Mouse (Mus musculus) spleen, postnatal 4 days (tissue): ENCODE results near the gene Tm6sf1.

Experiments used
- DNase-seq, 2 experiments: peaks; one replicate each; pipeline ENCODE4 v3.0.0; 2022; ENCODE audit warnings: low spot score in 2 of 2

The Tm6sf1 gene

GRCm38 (mm10) chr7:81850171-81850570 lies 8.6 kb upstream of the Tm6sf1 start:
- DNase-seq, result no peak

GRCm38 (mm10) chr7:81851706-81852105 lies 7.1 kb upstream of the Tm6sf1 start:
- DNase-seq, result no peak

- DNase-seq, result no peak
These were observed 4.1 kb upstream of the Tm6sf1 start for GRCm38 (mm10) chr7:81854568-81855307.

- no peak for DNase-seq
These were observed 3.1 kb upstream of the Tm6sf1 start, which contains the start of gene Gm10160 for GRCm38 (mm10) chr7:81855694-81856093. Gene Gm10160, minus strand, starts transcription at chr7:81855794.

GRCm38 (mm10) chr7:81856221-81856620 lies 2.6 kb upstream of the Tm6sf1 start:
- DNase-seq, result no peak

GRCm38 (mm10) chr7:81858236-81858635 lies 565 bp upstream of the Tm6sf1 start:
- no peak for DNase-seq

- peak in 1 of 2 experiments; percentile 47 for DNase-seq
These were observed 1.3 kb downstream of the Tm6sf1 start for GRCm38 (mm10) chr7:81860071-81860470.

GRCm38 (mm10) chr7:81860996-81861395 lies 2.2 kb downstream of the Tm6sf1 start:
- peak in 1 of 2 experiments; percentile 37 for DNase-seq

- no peak for DNase-seq
These were observed 2.7 kb downstream of the Tm6sf1 start for GRCm38 (mm10) chr7:81861461-81861860.

GRCm38 (mm10) chr7:81861921-81862320 lies 3.1 kb downstream of the Tm6sf1 start:
- DNase-seq, result no peak

- DNase-seq, result peak; percentile 69 to 81
These were observed 4.1 kb downstream of the Tm6sf1 start for GRCm38 (mm10) chr7:81862587-81863583.

- DNase-seq, result no peak
These were observed 5.8 kb downstream of the Tm6sf1 start for GRCm38 (mm10) chr7:81864552-81864951.

GRCm38 (mm10) chr7:81865937-81866336 lies 7.1 kb downstream of the Tm6sf1 start:
- DNase-seq, result no peak

- peak in 1 of 2 experiments; percentile 56 for DNase-seq
These were observed 8.6 kb downstream of the Tm6sf1 start for GRCm38 (mm10) chr7:81867231-81867930.

- DNase-seq, result peak; percentile 62 to 83
These were observed 9.4 kb downstream of the Tm6sf1 start for GRCm38 (mm10) chr7:81868158-81868557.

GRCm38 (mm10) chr7:81872493-81873013 lies 13.8 kb downstream of the Tm6sf1 start:
- DNase-seq, result no peak

GRCm38 (mm10) chr7:81873807-81874206 lies 15.0 kb downstream of the Tm6sf1 start:
- DNase-seq, result no peak

- DNase-seq, result no peak
These were observed 15.8 kb downstream of the Tm6sf1 start for GRCm38 (mm10) chr7:81874636-81875035.

GRCm38 (mm10) chr7:81875372-81875771 lies 16.6 kb downstream of the Tm6sf1 start:
- DNase-seq, result no peak

GRCm38 (mm10) chr7:81880286-81880685 lies 21.5 kb downstream of the Tm6sf1 start:
- DNase-seq, result no peak

GRCm38 (mm10) chr7:81880797-81881196 lies 22.0 kb downstream of the Tm6sf1 start:
- no peak for DNase-seq

- no peak for DNase-seq
These were observed 22.8 kb downstream of the Tm6sf1 start for GRCm38 (mm10) chr7:81881600-81881999.
